Mouse (Mus musculus) cerebellum, postnatal 25 days (tissue): Measurements from ENCODE around the gene Rab37.
A peak's percentile ranks its signal among the peaks of the same experiment; 100 is the strongest.

Experiments
- DNase-seq, 2 experiments: peaks; one replicate each; pipeline ENCODE4 v3.0.0; 2021; ENCODE audit warnings: mixed read lengths in 2 of 2

Gene Rab37

GRCm38 (mm10) chr11:115091362-115091901, at the start of gene Rab37:
Gene Rab37 (plus strand): TSS chr11:115091431.
- DNase-seq = peak; percentile 80 to 81

- peak in 1 of 2 experiments; percentile 9 for DNase-seq
Observed at GRCm38 (mm10) chr11:115048259-115048658, 43.0 kb upstream of the Rab37 start, which contains the start of gene Cd300ld3. Gene Cd300ld3 (minus strand): TSS chr11:115048409.

- DNase-seq = peak; percentile 96 to 97
Observed at GRCm38 (mm10) chr11:115049282-115049895, 41.8 kb upstream of the Rab37 start.

GRCm38 (mm10) chr11:115052206-115052605, 39.0 kb upstream of the Rab37 start:
- no peak for DNase-seq

- no peak for DNase-seq
Observed at GRCm38 (mm10) chr11:115052991-115053390, 38.2 kb upstream of the Rab37 start.

- no peak for DNase-seq
Observed at GRCm38 (mm10) chr11:115054537-115054936, 36.7 kb upstream of the Rab37 start.

- DNase-seq = no peak
Observed at GRCm38 (mm10) chr11:115058701-115059100, 32.5 kb upstream of the Rab37 start.

GRCm38 (mm10) chr11:115059797-115060196, 31.4 kb upstream of the Rab37 start:
- no peak for DNase-seq

GRCm38 (mm10) chr11:115062077-115062476, 29.2 kb upstream of the Rab37 start, which contains the start of gene Cd300e:
Gene Cd300e (minus strand): TSS chr11:115062177.
- no peak for DNase-seq

- peak in 1 of 2 experiments; percentile 1 for DNase-seq
Observed at GRCm38 (mm10) chr11:115066768-115067167, 24.5 kb upstream of the Rab37 start.

GRCm38 (mm10) chr11:115071015-115071551, 20.1 kb upstream of the Rab37 start:
- DNase-seq = no peak

GRCm38 (mm10) chr11:115071631-115072294, 19.5 kb upstream of the Rab37 start:
- DNase-seq = no peak

GRCm38 (mm10) chr11:115073002-115073401, 18.2 kb upstream of the Rab37 start:
- no peak for DNase-seq

GRCm38 (mm10) chr11:115075407-115075806, 15.8 kb upstream of the Rab37 start:
- no peak for DNase-seq

GRCm38 (mm10) chr11:115075859-115076258, 15.4 kb upstream of the Rab37 start:
- DNase-seq = no peak

GRCm38 (mm10) chr11:115077436-115077835, 13.8 kb upstream of the Rab37 start:
- DNase-seq = no peak

GRCm38 (mm10) chr11:115078680-115079079, 12.6 kb upstream of the Rab37 start:
- no peak for DNase-seq

- DNase-seq = peak; percentile 75
Observed at GRCm38 (mm10) chr11:115080886-115081285, 10.3 kb upstream of the Rab37 start.

GRCm38 (mm10) chr11:115081373-115081772, 9.9 kb upstream of the Rab37 start:
- DNase-seq = no peak

GRCm38 (mm10) chr11:115082196-115082595, 9.0 kb upstream of the Rab37 start:
- no peak for DNase-seq

GRCm38 (mm10) chr11:115083376-115084139, 7.7 kb upstream of the Rab37 start:
- DNase-seq = peak; percentile 81 to 91

GRCm38 (mm10) chr11:115084595-115084994, 6.6 kb upstream of the Rab37 start:
- peak; percentile 43 to 54 for DNase-seq

- DNase-seq = no peak
Observed at GRCm38 (mm10) chr11:115085064-115085463, 6.2 kb upstream of the Rab37 start.
